Mouse (Mus musculus) kidney, adult 2 months (tissue): ENCODE results near the gene Fanca. TPM values are rescaled to one million over a fixed set of nuclear protein-coding genes. Genes with fewer than 3 reads are reported as not detected.
A peak's percentile ranks its signal among the peaks of the same experiment; 100 is the strongest.

Experiments
- DNase-seq: peaks from one replicate; pipeline ENCODE4 v3.0.0; 2021
- H3K27ac ChIP-seq: fragments of 200-500 bp; 2 replicates; pipeline ENCODE4 v1.5.1; 2012; ENCODE audit warnings: low read depth, low read length, control low read depth, inconsistent platforms; ENCODE audit not compliant: insufficient read depth
- H3K27me3 ChIP-seq: fragments of 200-500 bp; replicated peaks from 2 replicates; pipeline ENCODE4 v1.6.1; 2012; ENCODE audit warnings: mild to moderate bottlenecking, moderate library complexity, low read length, inconsistent platforms; ENCODE audit not compliant: control insufficient read depth, insufficient read depth
- H3K36me3 ChIP-seq: fragments of 200-500 bp; 2 replicates; pipeline ENCODE4 v1.6.1; 2012; ENCODE audit warnings: mild to moderate bottlenecking, moderate library complexity, low read length, inconsistent platforms; ENCODE audit not compliant: control insufficient read depth, insufficient read depth
- H3K4me1 ChIP-seq: fragments of 200-500 bp; 2 replicates; pipeline ENCODE4 v1.6.1; 2011; ENCODE audit warnings: low read length; ENCODE audit not compliant: control insufficient read depth, insufficient read depth
- H3K4me3 ChIP-seq: fragments of 200-500 bp; 2 replicates; pipeline ENCODE4 v1.5.1; 2011; ENCODE audit warnings: mild to moderate bottlenecking, low read depth, low read length, control low read depth; ENCODE audit not compliant: insufficient read depth
- CTCF ChIP-seq: fragments of 200-500 bp; conservative IDR thresholded peaks from 2 replicates; pipeline ENCODE4 v1.5.1; 2011; ENCODE audit warnings: low read depth, mild to moderate bottlenecking, control low read depth, low read length, moderate library complexity, mixed read lengths; ENCODE audit not compliant: insufficient read depth, insufficient read length
- POLR2A ChIP-seq: fragments of 200-500 bp; IDR thresholded peaks from one replicate; pipeline ENCODE4 v1.6.1; 2011; ENCODE audit warnings: low read depth, low read length, control low read depth
- WGBS: fragments of 180-500 bp; shearing (Covaris S2); methylation state at CpG from one replicate; pipeline ENCODE4 v1.1.7; 2018; 5-methylcytosine and 5-hydroxymethylcytosine counted together
- polyA plus RNA-seq: library from polyadenylated mRNA; depleted of rRNA; stranded (reverse); fragments of >200 nt; gene quantifications from 2 replicates; pipeline ENCODE4 v1.2.3, GENCODE M21; 2012

Gene Fanca
- polyA plus RNA-seq, 1 experiment = 15.9 TPM

GRCm38 (mm10) chr8:123330701-123331100, 12.3 kb upstream of the Fanca start:
- Histone ChIP-seq H3K4me1 (no peaks in the 10 kb centered on the region), H3K27me3 (no peaks in the 10 kb centered on the region), H3K4me3 (no peak overlapping the region), H3K36me3 (no peaks in the 10 kb centered on the region), H3K27ac (no peak overlapping the region)
- no peak for TF ChIP-seq POLR2A
- TF ChIP-seq CTCF = no peak
- WGBS = 20% methylated on average over 6 of the region's 6 CpGs
- DNase-seq = no peak

GRCm38 (mm10) chr8:123329961-123330360, 11.6 kb upstream of the Fanca start:
- peak; percentile 68 for DNase-seq
- no peak overlapping the region for H3K4me3 ChIP-seq
- no peaks in the 10 kb centered on the region for H3K27me3 ChIP-seq
- whole genome bisulfite sequencing = 54% methylated on average over 5 of the region's 5 CpGs
- no peak for TF ChIP-seq CTCF
- no peak for TF ChIP-seq POLR2A
- H3K36me3 ChIP-seq = no peaks in the 10 kb centered on the region
- H3K4me1 ChIP-seq = no peaks in the 10 kb centered on the region
- no peak overlapping the region for H3K27ac ChIP-seq

- no peak overlapping the region for H3K4me3 ChIP-seq
- no peaks in the 10 kb centered on the region for H3K27me3 ChIP-seq
- TF ChIP-seq CTCF (no peak), POLR2A (no peak)
- no peaks in the 10 kb centered on the region for H3K36me3 ChIP-seq
- DNase-seq = no peak
- H3K27ac ChIP-seq = no peak overlapping the region
- 93% methylated on average over 4 of the region's 4 CpGs for WGBS
- no peaks in the 10 kb centered on the region for H3K4me1 ChIP-seq
Observed at GRCm38 (mm10) chr8:123329350-123329749, 11.0 kb upstream of the Fanca start.

- WGBS = 94% methylated on average over 2 of the region's 2 CpGs
- H3K4me3 ChIP-seq = no peak overlapping the region
- no peak for TF ChIP-seq POLR2A
- no peak for TF ChIP-seq CTCF
- H3K36me3 ChIP-seq = no peaks in the 10 kb centered on the region
- H3K27ac ChIP-seq = no peak overlapping the region
- H3K4me1 ChIP-seq = no peaks in the 10 kb centered on the region
- no peaks in the 10 kb centered on the region for H3K27me3 ChIP-seq
- DNase-seq = no peak
Observed at GRCm38 (mm10) chr8:123328552-123328951, 10.2 kb upstream of the Fanca start.

GRCm38 (mm10) chr8:123319522-123320164, 1.3 kb upstream of the Fanca start:
- Histone ChIP-seq H3K4me3 (no peak overlapping the region), H3K27ac (no peak overlapping the region), H3K4me1 (peaks cover 4% of the 10 kb centered on the region; the same call in 1 of the 2 replicates), H3K27me3 (no peaks in the 10 kb centered on the region), H3K36me3 (no peaks in the 10 kb centered on the region)
- peak; percentile 66 for TF ChIP-seq CTCF
- TF ChIP-seq POLR2A = no peak
- WGBS = 39% methylated on average over 7 of the region's 7 CpGs
- DNase-seq = peak; percentile 66

GRCm38 (mm10) chr8:123317781-123318466, 452 bp downstream of the Fanca start:
- no peaks in the 10 kb centered on the region for H3K27me3 ChIP-seq
- H3K36me3 ChIP-seq = no peaks in the 10 kb centered on the region
- peak overlapping the region; percentile 65; the same call in 1 of the 2 replicates for H3K27ac ChIP-seq
- 6% methylated on average over 21 of the region's 21 CpGs for WGBS
- H3K4me1 ChIP-seq = peaks cover 4% of the 10 kb centered on the region; the same call in 1 of the 2 replicates
- H3K4me3 ChIP-seq = peak overlapping the region; percentile 51
- TF ChIP-seq CTCF (no peak), POLR2A (no peak)
- peak; percentile 35 for DNase-seq

GRCm38 (mm10) chr8:123308738-123309137, 9.6 kb downstream of the Fanca start:
- TF ChIP-seq POLR2A (no peak), CTCF (no peak)
- no peak for DNase-seq
- Histone ChIP-seq H3K36me3 (no peaks in the 10 kb centered on the region), H3K27ac (no peak overlapping the region), H3K27me3 (no peaks in the 10 kb centered on the region), H3K4me1 (no peaks in the 10 kb centered on the region), H3K4me3 (no peak overlapping the region)
- WGBS = 75% methylated on average over 4 of the region's 4 CpGs
